Mouse (Mus musculus) CH12.LX (cell line): ENCODE results near the gene Thoc5.

Source experiments
- CTCF ChIP-seq, 2 experiments: IDR thresholded peaks in 1 of 2; conservative IDR thresholded peaks in 1 of 2; 2 replicates each; pipeline ENCODE4 v1.5.1; 2011 to 2012; ENCODE audit warnings: low read depth in 2 of 2, low read length in 2 of 2, improper control_type of control experiment in 1 of 2, inconsistent platforms in 1 of 2, mild to moderate bottlenecking in 1 of 2, moderate library complexity in 1 of 2
- IRF4 ChIP-seq: IDR thresholded peaks from 2 replicates; pipeline ENCODE4 v1.6.1; 2014; ENCODE audit warnings: low read depth, mild to moderate bottlenecking, inconsistent platforms, low read length, improper control_type of control experiment
- POLR2AphosphoS2 ChIP-seq: IDR thresholded peaks from 2 replicates; pipeline ENCODE4 v1.6.1; 2011; ENCODE audit warnings: low read depth, low read length, improper control_type of control experiment

- TF ChIP-seq IRF4 (no peak), POLR2AphosphoS2 (no peak), CTCF (conservative IDR thresholded peaks at IDR 0.05 in 1 of 2, IDR thresholded peaks at IDR 0.05 in 1 of 2; ENCODE audit: low read depth in 2 of 2, low read length in 2 of 2) (no peak)
Measured at GRCm38 (mm10) chr11:4862730-4863129, 32.4 kb upstream of the Thoc5 start.
